Mouse (Mus musculus): ENCODE results near the gene Ctnna3. TPM values are rescaled to one million over a fixed set of nuclear protein-coding genes. Genes with fewer than 3 reads are reported as not detected.
"Not testable (repeated sequence)": the region's sequence is repeated elsewhere in the genome, so short reads cannot be mapped to it uniquely, and the experiment has no call there.

Ctnna3 gene
- total RNA-seq, 1 experiment from 2014 or later, result not detected

- no peak for ATAC-seq (replicated peaks in 1 of 2; ENCODE audit: insufficient read depth in 1 of 2, low FRiP score in 2 of 2, low TSS enrichment in 1 of 2, low read depth in 1 of 2, poor library complexity in 2 of 2, severe bottlenecking in 2 of 2)
Observed at GRCm38 (mm10) chr10:64901726-64902125, 1471.8 kb downstream of the Ctnna3 start.

DNA sequence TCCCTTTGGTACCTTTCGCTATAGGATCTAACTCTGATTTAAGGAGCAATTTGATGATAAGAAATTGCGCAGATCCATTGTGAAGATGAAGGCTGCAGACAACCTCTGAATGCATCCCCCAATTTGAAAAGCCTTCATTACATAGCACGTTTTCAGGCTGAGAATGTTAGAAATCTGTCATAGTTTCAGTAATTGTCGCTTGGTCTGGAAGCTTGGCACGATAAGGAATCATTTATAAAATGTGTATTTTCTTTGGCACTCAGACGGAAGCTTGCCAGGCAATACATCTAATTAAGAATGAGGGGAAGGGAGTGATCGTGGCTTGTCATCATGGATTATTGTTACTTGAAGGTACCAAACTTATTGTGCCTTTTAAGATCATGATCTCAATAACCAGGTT, 1511.1 kb downstream of the Ctnna3 start:
- no peak for ATAC-seq (replicated peaks in 1 of 2; ENCODE audit: insufficient read depth in 1 of 2, low FRiP score in 2 of 2, low TSS enrichment in 1 of 2, low read depth in 1 of 2, poor library complexity in 2 of 2, severe bottlenecking in 2 of 2)

- no peak for ATAC-seq (replicated peaks in 1 of 2; ENCODE audit: insufficient read depth in 1 of 2, low FRiP score in 2 of 2, low TSS enrichment in 1 of 2, low read depth in 1 of 2, poor library complexity in 2 of 2, severe bottlenecking in 2 of 2)
Observed at GRCm38 (mm10) chr10:64958391-64958790, 1528.5 kb downstream of the Ctnna3 start.

GRCm38 (mm10) chr10:64992871-64993270, 1563.0 kb downstream of the Ctnna3 start:
- ATAC-seq (replicated peaks in 1 of 2; ENCODE audit: insufficient read depth in 1 of 2, low FRiP score in 2 of 2, low TSS enrichment in 1 of 2, low read depth in 1 of 2, poor library complexity in 2 of 2, severe bottlenecking in 2 of 2), result no peak

- no peak for ATAC-seq (replicated peaks in 1 of 2; ENCODE audit: insufficient read depth in 1 of 2, low FRiP score in 2 of 2, low TSS enrichment in 1 of 2, low read depth in 1 of 2, poor library complexity in 2 of 2, severe bottlenecking in 2 of 2)
Observed at GRCm38 (mm10) chr10:65013525-65013924, 1583.6 kb downstream of the Ctnna3 start.

GRCm38 (mm10) chr10:65022667-65023066, 1592.8 kb downstream of the Ctnna3 start:
- ATAC-seq (replicated peaks in 1 of 2; ENCODE audit: insufficient read depth in 1 of 2, low FRiP score in 2 of 2, low TSS enrichment in 1 of 2, low read depth in 1 of 2, poor library complexity in 2 of 2, severe bottlenecking in 2 of 2), result no peak

GRCm38 (mm10) chr10:65033516-65033915, 1603.6 kb downstream of the Ctnna3 start:
- ATAC-seq (replicated peaks in 1 of 2; ENCODE audit: insufficient read depth in 1 of 2, low FRiP score in 2 of 2, low TSS enrichment in 1 of 2, low read depth in 1 of 2, poor library complexity in 2 of 2, severe bottlenecking in 2 of 2), result not testable (repeated sequence)

Other genes with a start within 250 kb of the Ctnna3 start
- not detected in 2 replicates for gene Mypn, start 226.1 kb upstream of the Ctnna3 start, total RNA-seq (2017)
- gene Herc4, start 186.3 kb upstream of the Ctnna3 start, total RNA-seq (2017), result 57.3 and 61.5 TPM in 2 replicates
- 42.7 and 47.6 TPM in 2 replicates for gene Sirt1, start 48.4 kb upstream of the Ctnna3 start, total RNA-seq (2017)
- 1.7 and 5.0 TPM in 2 replicates for gene Dnajc12, start 47.7 kb upstream of the Ctnna3 start, total RNA-seq (2017)
- not detected in 2 replicates for gene Gm7075, start 8.3 kb upstream of the Ctnna3 start, total RNA-seq (2017)